Mouse (Mus musculus) ES-E14 (cell line): ENCODE measurements around the gene Ankrd22. TPM values are rescaled to one million over a fixed set of nuclear protein-coding genes. Genes with fewer than 3 reads are reported as not detected.

Experiments
- DNase-seq: peaks from one replicate; pipeline ENCODE4 v3.0.0-alpha.2; 2013; ENCODE audit warnings: low read depth, low spot score
- H3K27ac ChIP-seq: 2 replicates; pipeline ENCODE4 v1.5.1; 2012; ENCODE audit warnings: low read depth, mild to moderate bottlenecking, low read length, moderate library complexity, mixed read lengths; ENCODE audit not compliant: poor library complexity, insufficient read depth, severe bottlenecking
- H3K36me3 ChIP-seq: 2 replicates; pipeline ENCODE4 v1.6.1; 2012; ENCODE audit warnings: mild to moderate bottlenecking, low read length, moderate library complexity, mixed read lengths; ENCODE audit not compliant: control insufficient read depth, poor library complexity, insufficient read depth, severe bottlenecking
- H3K4me1 ChIP-seq, 2 experiments: fragments of 150-350 bp in 1 of 2; sonication (generic) in 1 of 2; 2 replicates each; pipeline ENCODE4 v1.6.1; 2012; ENCODE audit warnings: low read length in 2 of 2, mild to moderate bottlenecking in 1 of 2, mixed read lengths in 1 of 2; ENCODE audit not compliant: control insufficient read depth in 2 of 2, insufficient read depth in 2 of 2, poor library complexity in 1 of 2
- H3K4me3 ChIP-seq, 2 experiments: fragments of 150-350 bp in 1 of 2; sonication (generic) in 1 of 2; 2 replicates each; pipeline ENCODE4 v1.5.1; 2012; ENCODE audit warnings: low read length in 2 of 2, low read depth in 1 of 2, mild to moderate bottlenecking in 1 of 2, mixed read lengths in 1 of 2; ENCODE audit not compliant: insufficient read depth in 1 of 2, poor library complexity in 1 of 2, severe bottlenecking in 1 of 2
- H3K9ac ChIP-seq: 2 replicates; pipeline ENCODE4 v1.6.1; 2012; ENCODE audit warnings: low read depth, mild to moderate bottlenecking, low read length, mixed read lengths; ENCODE audit not compliant: poor library complexity, insufficient read depth, severe bottlenecking
- H3K9me3 ChIP-seq: fragments of 150-350 bp; sonication (generic); 2 replicates; pipeline ENCODE4 v1.6.1; 2012; ENCODE audit warnings: low read depth, mild to moderate bottlenecking, low read length; ENCODE audit not compliant: control insufficient read depth, insufficient read depth
- CHD2 ChIP-seq: IDR thresholded peaks from 2 replicates; pipeline ENCODE4 v1.6.1; 2014; ENCODE audit warnings: mild to moderate bottlenecking, low read depth, low read length, inconsistent platforms
- HCFC1 ChIP-seq: IDR thresholded peaks from 2 replicates; pipeline ENCODE4 v1.6.1; 2012; ENCODE audit warnings: low read length, inconsistent platforms, borderline replicate concordance; ENCODE audit not compliant: insufficient read depth
- MAFK ChIP-seq: IDR thresholded peaks from 2 replicates; pipeline ENCODE4 v1.6.1; 2014; ENCODE audit warnings: mild to moderate bottlenecking, low read depth, low read length, inconsistent platforms; ENCODE audit not compliant: insufficient read depth
- ZC3H11A ChIP-seq: IDR thresholded peaks from 2 replicates; pipeline ENCODE4 v1.6.1; 2012; ENCODE audit warnings: low read depth, mild to moderate bottlenecking, inconsistent platforms, low read length, borderline replicate concordance
- ZNF384 ChIP-seq: IDR thresholded peaks from 2 replicates; pipeline ENCODE4 v1.6.1; 2012; ENCODE audit warnings: low read depth, low read length, inconsistent platforms
- in situ Hi-C, 2 experiments: fragments of 600-800 bp; cut with MboI; formaldehyde crosslinking; loops; one replicate each; pipeline ENCODE4 v1.15.1; 2025; ENCODE audit warnings: low sequenced_read_pairs in 2 of 2, inconsistent platforms in 1 of 2; ENCODE audit not compliant: unreplicated experiment in 2 of 2
- total RNA-seq: library from RNA; depleted of rRNA; stranded (reverse); fragments of 300-350 nt; gene quantifications from 2 replicates; pipeline ENCODE4 v1.2.3, GENCODE M21; 2012

Gene Ankrd22
- total RNA-seq, 1 experiment: 1.2 TPM

GRCm38 (mm10) chr19:34180316-34180715, 14.5 kb upstream of the Ankrd22 start:
- no peak overlapping the region for H3K9ac ChIP-seq
- no peaks in the 10 kb centered on the region for H3K36me3 ChIP-seq
- H3K4me1 ChIP-seq: no peaks in the 10 kb centered on the region
- in situ Hi-C loops: no loop called here
- H3K4me3 ChIP-seq: no peak overlapping the region
- no peak for DNase-seq
- no peak overlapping the region for H3K27ac ChIP-seq
- H3K9me3 ChIP-seq: no peaks in the 10 kb centered on the region
- no peak for TF ChIP-seq MAFK
- no peak for TF ChIP-seq CHD2
- no peak for TF ChIP-seq ZNF384
- no peak for TF ChIP-seq ZC3H11A
- no peak for TF ChIP-seq HCFC1

- no peak overlapping the region for H3K4me3 ChIP-seq
- in situ Hi-C loops: no loop called here
- no peak for DNase-seq
- TF ChIP-seq CHD2: no peak
- TF ChIP-seq HCFC1: no peak
- TF ChIP-seq MAFK: no peak
- TF ChIP-seq ZC3H11A: no peak
- no peak for TF ChIP-seq ZNF384
- H3K27ac ChIP-seq: no peak overlapping the region
- no peaks in the 10 kb centered on the region for H3K36me3 ChIP-seq
- H3K4me1 ChIP-seq: no peaks in the 10 kb centered on the region
- no peak overlapping the region for H3K9ac ChIP-seq
- H3K9me3 ChIP-seq: no peaks in the 10 kb centered on the region
These were observed 13.3 kb upstream of the Ankrd22 start for GRCm38 (mm10) chr19:34179136-34179535.

DNA sequence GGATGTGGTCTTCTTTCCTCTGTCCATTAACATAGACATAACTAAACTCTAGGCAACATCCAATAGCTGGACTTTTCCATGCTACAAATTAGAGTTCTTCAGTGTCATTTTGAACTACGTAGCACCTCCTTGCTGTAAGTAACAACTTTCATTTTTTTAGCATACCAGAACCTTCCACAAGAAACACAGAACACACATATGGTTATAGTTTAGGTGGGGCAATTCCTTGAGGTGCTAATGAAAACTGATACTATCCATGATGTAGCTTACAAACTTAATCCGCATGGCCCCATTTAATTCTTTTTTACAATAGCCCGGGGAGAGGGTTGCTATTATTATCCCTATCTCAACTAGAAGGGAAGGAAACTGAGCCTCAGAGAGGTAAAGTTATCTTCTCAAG, 8.2 kb upstream of the Ankrd22 start:
- DNase-seq: no peak
- no peak overlapping the region for H3K9ac ChIP-seq
- TF ChIP-seq ZNF384: no peak
- TF ChIP-seq ZC3H11A: no peak
- no peak for TF ChIP-seq HCFC1
- TF ChIP-seq MAFK: no peak
- no peak for TF ChIP-seq CHD2
- no peak overlapping the region for H3K4me3 ChIP-seq
- no peak overlapping the region for H3K27ac ChIP-seq
- in situ Hi-C loops: no loop called here
- H3K36me3 ChIP-seq: no peaks in the 10 kb centered on the region
- H3K9me3 ChIP-seq: no peaks in the 10 kb centered on the region
- no peaks in the 10 kb centered on the region for H3K4me1 ChIP-seq

- Histone ChIP-seq H3K4me3 (no peak overlapping the region), H3K4me1 (no peaks in the 10 kb centered on the region), H3K36me3 (no peaks in the 10 kb centered on the region), H3K27ac (no peak overlapping the region), H3K9ac (no peak overlapping the region), H3K9me3 (no peaks in the 10 kb centered on the region)
- in situ Hi-C loops: no loop called here
- TF ChIP-seq ZNF384: no peak
- TF ChIP-seq ZC3H11A: no peak
- no peak for TF ChIP-seq CHD2
- TF ChIP-seq MAFK: no peak
- TF ChIP-seq HCFC1: no peak
- DNase-seq: no peak
These were observed 5.3 kb upstream of the Ankrd22 start for GRCm38 (mm10) chr19:34171167-34171566.

DNA sequence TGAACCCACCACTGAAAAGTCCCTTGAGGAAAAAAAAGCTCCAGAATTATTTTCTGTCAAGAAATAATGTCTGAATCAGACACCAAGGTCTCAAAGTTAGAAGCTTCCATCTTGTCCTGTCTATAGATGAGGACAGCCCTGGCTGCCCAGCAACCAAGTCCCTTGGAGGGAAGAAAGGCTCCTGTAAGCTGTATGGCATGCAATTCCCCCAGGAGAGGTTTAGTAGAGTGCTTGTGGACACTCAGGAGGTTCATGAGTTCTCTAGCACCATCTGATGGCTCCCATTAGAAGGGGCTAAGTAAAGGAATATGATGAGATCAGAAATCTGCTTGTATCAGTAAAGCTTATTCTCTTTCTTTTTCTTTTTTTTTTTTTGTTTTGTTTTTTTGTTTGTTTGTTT, 3.3 kb upstream of the Ankrd22 start:
- Histone ChIP-seq H3K36me3 (no peaks in the 10 kb centered on the region), H3K4me1 (no peaks in the 10 kb centered on the region), H3K9ac (no peak overlapping the region), H3K9me3 (no peaks in the 10 kb centered on the region), H3K27ac (no peak overlapping the region), H3K4me3 (no peak overlapping the region)
- TF ChIP-seq ZNF384 (no peak), ZC3H11A (no peak)
- no peak for DNase-seq
- in situ Hi-C loops: no loop called here
